Mouse (Mus musculus) gastrocnemius, postnatal 10 days (tissue): ENCODE data around the gene Vmn2r51. TPM values are rescaled to one million over a fixed set of nuclear protein-coding genes. Genes with fewer than 3 reads are reported as not detected.
"Not testable (repeated sequence)": the region's sequence is repeated elsewhere in the genome, so short reads cannot be mapped to it uniquely, and the experiment has no call there.

Source experiments
- DNase-seq: peaks from one replicate; pipeline ENCODE4 v3.0.0; 2021; ENCODE audit warnings: mixed read lengths
- long read RNA-seq, 2 experiments: library from polyadenylated mRNA; stranded (forward); transcript quantifications; one replicate each; pipeline ENCODE4 v2.0.0; 2021
- total RNA-seq, 2 experiments: library from RNA; stranded (reverse); gene quantifications; 2 replicates each; pipeline ENCODE4 v1.2.3; 2021

Vmn2r51 gene
- total RNA-seq: not detected
- long read RNA-seq, experiment 1: 0 reads
- long read RNA-seq, experiment 2: 0 reads

GRCm38 (mm10) chr7:10105641-10106040, at the start of gene Vmn2r51:
Gene Vmn2r51 (minus strand): TSS chr7:10105741.
- not testable (repeated sequence) for DNase-seq

- not testable (repeated sequence) for DNase-seq
Measured at GRCm38 (mm10) chr7:10053196-10053595, 52.3 kb downstream of the Vmn2r51 start, which contains the start of gene Vmn2r50. Gene Vmn2r50 (minus strand): TSS chr7:10053296.

Other genes with a start within 250 kb of the Vmn2r51 start
- not detected for gene Vmn2r48, start 152.2 kb downstream of the Vmn2r51 start, total RNA-seq
- not detected for gene Vmn2r49, start 113.5 kb downstream of the Vmn2r51 start, total RNA-seq
- not detected for gene Vmn2r50, start 52.4 kb downstream of the Vmn2r51 start, total RNA-seq
- gene Vmn2r52, start 70.8 kb upstream of the Vmn2r51 start, total RNA-seq: not detected
- gene Vmn1r66, start 172.3 kb upstream of the Vmn2r51 start, total RNA-seq: not detected